Mouse (Mus musculus) MEL (cell line): Measurements from ENCODE around the gene Hist1h2ad.

Experiments used
- CHD2 ChIP-seq: IDR thresholded peaks from 2 replicates; pipeline ENCODE4 v1.6.1; 2011; ENCODE audit warnings: low read length, improper control_type of control experiment
- CTCF ChIP-seq, 3 experiments: IDR thresholded peaks in 2 of 3; conservative IDR thresholded peaks in 1 of 3; 2 replicates each; pipeline ENCODE4 v1.5.1; 2011 to 2012; ENCODE audit warnings: low read length in 3 of 3, low read depth in 2 of 3, mild to moderate bottlenecking in 2 of 3, improper control_type of control experiment in 1 of 3, inconsistent platforms in 1 of 3, mixed read lengths in 1 of 3, moderate library complexity in 1 of 3; ENCODE audit not compliant: control insufficient read depth in 1 of 3, insufficient read depth in 1 of 3, poor library complexity in 1 of 3, severe bottlenecking in 1 of 3
- EP300 ChIP-seq, 2 experiments: IDR thresholded peaks; 2 replicates each; pipeline ENCODE4 v1.6.1; 2011; ENCODE audit warnings: improper control_type of control experiment in 2 of 2, low read length in 2 of 2, low read depth in 1 of 2, mild to moderate bottlenecking in 1 of 2
- KAT2A ChIP-seq: conservative IDR thresholded peaks from 2 replicates; pipeline ENCODE4 v1.6.1; 2012; ENCODE audit warnings: low read depth, low read length, improper control_type of control experiment, inconsistent platforms
- POLR2A ChIP-seq, 2 experiments: IDR thresholded peaks; 2 replicates each; pipeline ENCODE4 v1.6.1; 2011 to 2012; ENCODE audit warnings: low read length in 2 of 2, mild to moderate bottlenecking in 2 of 2, control low read depth in 1 of 2, improper control_type of control experiment in 1 of 2, low read depth in 1 of 2, moderate library complexity in 1 of 2; ENCODE audit not compliant: control insufficient read depth in 1 of 2, insufficient read depth in 1 of 2, poor library complexity in 1 of 2
- SMC3 ChIP-seq: IDR thresholded peaks from 2 replicates; pipeline ENCODE4 v1.6.1; 2011; ENCODE audit warnings: low read depth, low read length, improper control_type of control experiment
- TAL1 ChIP-seq: IDR thresholded peaks from 2 replicates; pipeline ENCODE4 v1.6.1; 2012; ENCODE audit warnings: mild to moderate bottlenecking, inconsistent platforms, low read length, moderate library complexity, mixed read lengths
- TBP ChIP-seq: IDR thresholded peaks from 2 replicates; pipeline ENCODE4 v1.8.0; 2011; ENCODE audit warnings: low read depth, low read length, improper control_type of control experiment
- USF2 ChIP-seq, 2 experiments: IDR thresholded peaks; 2 replicates each; pipeline ENCODE4 v1.6.1; 2011 to 2012; ENCODE audit warnings: improper control_type of control experiment in 2 of 2, low read length in 2 of 2, borderline replicate concordance in 1 of 2, inconsistent platforms in 1 of 2, low read depth in 1 of 2, mild to moderate bottlenecking in 1 of 2; ENCODE audit not compliant: insufficient read depth in 1 of 2

- TF ChIP-seq CTCF (IDR thresholded peaks at IDR 0.05 in 2 of 3, conservative IDR thresholded peaks at IDR 0.05 in 1 of 3; ENCODE audit: control insufficient read depth in 1 of 3, insufficient read depth in 1 of 3, low read depth in 2 of 3, low read length in 3 of 3, poor library complexity in 1 of 3, severe bottlenecking in 1 of 3), result no peak
- TF ChIP-seq USF2 (IDR thresholded peaks at IDR 0.05; ENCODE audit: borderline replicate concordance in 1 of 2, insufficient read depth in 1 of 2, low read depth in 1 of 2, low read length in 2 of 2), result no peak
- TF ChIP-seq CHD2, result no peak
- TF ChIP-seq EP300 (IDR thresholded peaks at IDR 0.05; ENCODE audit: low read depth in 1 of 2, low read length in 2 of 2), result no peak
- no peak for TF ChIP-seq POLR2A (IDR thresholded peaks at IDR 0.05; ENCODE audit: control insufficient read depth in 1 of 2, insufficient read depth in 1 of 2, low read depth in 1 of 2, low read length in 2 of 2, poor library complexity in 1 of 2)
- TF ChIP-seq KAT2A, result no peak
- no peak for TF ChIP-seq TAL1
- no peak for TF ChIP-seq TBP
- TF ChIP-seq SMC3, result no peak
Observed at GRCm38 (mm10) chr13:23538249-23538648, 35.9 kb upstream of the Hist1h2ad start.
